Mouse (Mus musculus): ENCODE data around the gene Rgs9.
"Not testable (repeated sequence)": the region's sequence is repeated elsewhere in the genome, so short reads cannot be mapped to it uniquely, and the experiment has no call there.

Gene Rgs9

GRCm38 (mm10) chr11:109297710-109298375 is at the start of gene Rgs9:
Gene Rgs9, minus strand, starts transcription at chr11:109298129.
- peak; percentile 95 for DNase-seq (ENCODE audit: low spot score)

- DNase-seq (ENCODE audit: low spot score), result peak; percentile 86
These were observed 49.5 kb upstream of the Rgs9 start for GRCm38 (mm10) chr11:109347242-109347959.

- no peak for DNase-seq (ENCODE audit: low spot score)
These were observed 46.2 kb upstream of the Rgs9 start for GRCm38 (mm10) chr11:109343991-109344599.

GRCm38 (mm10) chr11:109343558-109343957 is 45.6 kb upstream of the Rgs9 start:
- DNase-seq (ENCODE audit: low spot score), result no peak

GRCm38 (mm10) chr11:109342666-109343065 is 44.7 kb upstream of the Rgs9 start:
- DNase-seq (ENCODE audit: low spot score), result not testable (repeated sequence)

- DNase-seq (ENCODE audit: low spot score), result no peak
These were observed 42.6 kb upstream of the Rgs9 start for GRCm38 (mm10) chr11:109340541-109340940.

GRCm38 (mm10) chr11:109339155-109339938 is 41.4 kb upstream of the Rgs9 start:
- no peak for DNase-seq (ENCODE audit: low spot score)

- DNase-seq (ENCODE audit: low spot score), result no peak
These were observed 38.0 kb upstream of the Rgs9 start for GRCm38 (mm10) chr11:109335890-109336289.

- DNase-seq (ENCODE audit: low spot score), result no peak
These were observed 36.8 kb upstream of the Rgs9 start for GRCm38 (mm10) chr11:109334773-109335172.

GRCm38 (mm10) chr11:109332722-109333121 is 34.8 kb upstream of the Rgs9 start:
- DNase-seq (ENCODE audit: low spot score), result no peak

GRCm38 (mm10) chr11:109331424-109331824 is 33.5 kb upstream of the Rgs9 start:
- peak; percentile 97 for DNase-seq (ENCODE audit: low spot score)

GRCm38 (mm10) chr11:109330706-109331393 is 32.9 kb upstream of the Rgs9 start:
- no peak for DNase-seq (ENCODE audit: low spot score)

GRCm38 (mm10) chr11:109329331-109329730 is 31.4 kb upstream of the Rgs9 start:
- DNase-seq (ENCODE audit: low spot score), result no peak

- no peak for DNase-seq (ENCODE audit: low spot score)
These were observed 30.0 kb upstream of the Rgs9 start for GRCm38 (mm10) chr11:109327952-109328351.

- no peak for DNase-seq (ENCODE audit: low spot score)
These were observed 29.5 kb upstream of the Rgs9 start for GRCm38 (mm10) chr11:109327381-109327780.

- no peak for DNase-seq (ENCODE audit: low spot score)
These were observed 28.3 kb upstream of the Rgs9 start for GRCm38 (mm10) chr11:109326270-109326669.

- no peak for DNase-seq (ENCODE audit: low spot score)
These were observed 22.5 kb upstream of the Rgs9 start for GRCm38 (mm10) chr11:109320361-109320933.

- DNase-seq (ENCODE audit: low spot score), result no peak
These were observed 22.0 kb upstream of the Rgs9 start for GRCm38 (mm10) chr11:109319946-109320345.

- DNase-seq (ENCODE audit: low spot score), result no peak
These were observed 21.5 kb upstream of the Rgs9 start for GRCm38 (mm10) chr11:109319471-109319870.

- DNase-seq (ENCODE audit: low spot score), result peak; percentile 53
These were observed 19.0 kb upstream of the Rgs9 start for GRCm38 (mm10) chr11:109316921-109317320.

- DNase-seq (ENCODE audit: low spot score), result peak; percentile 75
These were observed 14.1 kb upstream of the Rgs9 start for GRCm38 (mm10) chr11:109311885-109312605.
